Mouse (Mus musculus) ovary, postnatal 10 days (tissue): ENCODE data around the gene Atp6v0d1.

Experiments
- DNase-seq: peaks from one replicate; pipeline ENCODE4 v3.0.0; 2022; ENCODE audit warnings: low spot score

Gene Atp6v0d1

GRCm38 (mm10) chr8:105504617-105505016 lies 61.2 kb downstream of the Atp6v0d1 start:
- no peak for DNase-seq

GRCm38 (mm10) chr8:105499787-105500186 lies 66.1 kb downstream of the Atp6v0d1 start:
- DNase-seq, result no peak

GRCm38 (mm10) chr8:105496439-105497180 lies 69.2 kb downstream of the Atp6v0d1 start, which contains the start of gene Zdhhc1:
TSS of gene Zdhhc1 (minus strand) at chr8:105496902.
- peak; percentile 88 for DNase-seq

DNA sequence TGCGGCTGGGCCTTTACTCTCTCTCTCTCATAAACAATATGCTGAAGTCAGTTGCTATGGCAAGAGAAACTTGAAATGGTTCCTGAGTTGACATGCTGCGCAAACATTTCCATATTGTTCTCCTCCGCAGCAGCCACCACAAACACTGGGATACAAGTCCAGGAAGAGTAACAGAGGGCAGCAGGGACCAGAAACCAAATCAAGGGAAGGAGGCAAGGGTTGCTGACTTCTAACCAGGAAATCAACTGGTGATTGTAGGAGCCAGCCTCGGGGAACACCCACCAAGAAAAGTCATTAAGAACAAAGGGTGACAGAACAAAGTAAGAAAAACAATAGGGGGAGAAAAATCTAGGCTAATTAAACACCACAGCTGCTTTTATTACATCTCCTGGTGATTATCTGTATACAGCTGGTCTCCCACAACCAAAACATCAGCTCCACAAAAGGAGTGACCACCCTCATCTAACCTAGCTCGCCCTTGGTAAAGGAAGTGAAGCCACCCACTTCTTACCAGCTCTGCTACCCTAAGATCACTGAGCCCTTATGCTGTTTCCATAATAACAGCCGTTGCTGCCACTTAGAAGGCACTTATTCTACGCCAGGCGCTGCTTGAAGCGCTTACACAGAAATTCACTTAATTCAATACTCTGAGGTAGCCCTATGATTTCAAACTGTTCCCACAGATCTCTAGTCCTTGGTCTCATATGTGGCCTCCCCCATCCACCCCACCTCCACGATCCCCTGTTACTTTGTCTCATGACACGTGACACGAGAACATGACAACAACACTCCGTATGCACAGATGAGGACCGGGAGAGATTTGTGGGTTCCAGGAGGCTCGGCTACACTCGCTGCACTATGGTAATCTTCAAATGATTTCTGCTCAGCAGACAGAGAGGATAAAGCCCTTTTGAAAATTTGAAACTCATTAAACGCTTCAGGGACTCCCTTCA lies 70.2 kb downstream of the Atp6v0d1 start:
- no peak for DNase-seq

DNA sequence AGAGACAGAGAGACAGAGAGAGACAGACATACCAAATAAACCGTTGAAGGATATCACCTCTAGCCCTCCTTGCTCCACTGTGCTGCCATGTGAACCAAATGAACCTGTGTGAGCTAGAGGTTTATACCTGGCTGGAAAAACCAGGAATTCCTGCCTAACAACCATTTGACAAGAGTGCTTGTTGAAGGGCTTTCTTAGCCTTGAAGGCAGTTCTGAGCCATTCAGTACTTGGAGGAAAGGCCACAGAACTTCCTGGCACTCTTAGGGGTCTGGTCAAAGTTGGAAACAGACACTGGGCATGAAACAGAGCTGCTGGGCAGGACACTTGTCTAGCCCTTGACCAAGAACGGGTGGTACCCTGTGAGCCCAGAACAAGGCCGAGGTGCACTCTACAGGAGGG lies 71.3 kb downstream of the Atp6v0d1 start:
- no peak for DNase-seq

- DNase-seq, result no peak
These were observed 72.4 kb downstream of the Atp6v0d1 start for GRCm38 (mm10) chr8:105493495-105493894.

DNA sequence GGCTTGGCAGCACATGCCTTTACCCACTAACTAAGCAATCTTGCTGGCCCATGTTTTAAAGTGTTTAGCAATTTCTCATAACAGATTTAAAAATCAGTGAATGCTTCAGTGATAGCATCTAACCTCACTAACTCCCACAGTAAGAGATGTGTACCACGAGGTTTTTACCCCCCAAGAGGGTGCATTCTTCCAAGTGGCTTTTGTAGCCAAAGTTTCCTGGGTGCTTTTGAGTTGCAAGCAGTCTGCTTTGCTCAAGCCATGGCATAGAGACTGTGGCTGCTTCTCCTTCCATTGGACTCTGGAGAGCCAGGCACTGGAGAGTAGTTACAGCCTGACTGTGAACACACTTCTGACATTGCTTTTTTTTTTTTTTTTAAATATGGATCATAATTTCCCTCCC lies 76.6 kb downstream of the Atp6v0d1 start:
- DNase-seq, result no peak

DNA sequence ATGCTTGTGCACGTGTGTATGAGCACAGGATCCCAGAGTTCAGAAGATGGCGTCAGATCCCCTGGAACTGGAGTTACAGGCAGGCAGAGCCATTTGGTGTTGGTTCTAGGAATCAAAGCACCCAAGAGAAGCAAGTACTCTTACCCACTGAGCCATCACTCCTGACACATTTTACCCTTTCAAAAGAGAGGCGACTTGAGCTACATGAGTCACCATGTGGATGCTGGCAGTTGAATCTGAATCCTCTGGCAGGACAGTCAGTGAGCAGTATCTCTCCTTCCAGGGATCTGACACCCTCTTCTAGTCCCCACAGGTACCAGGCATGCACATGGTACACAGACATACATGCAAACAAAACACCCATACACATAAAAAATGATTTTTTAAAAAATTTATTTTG lies 77.8 kb downstream of the Atp6v0d1 start:
- no peak for DNase-seq

GRCm38 (mm10) chr8:105484392-105484791 lies 81.5 kb downstream of the Atp6v0d1 start:
- no peak for DNase-seq

DNA sequence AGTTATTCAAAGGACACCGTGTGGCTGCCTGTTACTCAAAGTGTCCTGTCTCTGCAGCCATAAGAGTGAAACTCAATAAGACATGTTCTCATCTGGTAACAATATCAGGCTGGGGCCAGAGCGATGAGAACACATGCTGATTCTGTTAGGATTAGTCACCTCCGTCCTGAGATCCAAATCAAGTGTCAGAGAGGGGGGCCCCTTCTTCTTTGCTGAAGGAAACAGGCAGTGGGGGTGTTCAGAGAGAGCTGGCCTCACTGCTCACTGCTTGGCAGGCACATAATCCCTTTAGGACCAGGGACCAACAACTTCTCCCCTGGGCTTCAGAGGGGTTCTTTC lies 81.8 kb downstream of the Atp6v0d1 start:
- DNase-seq, result no peak

GRCm38 (mm10) chr8:105483212-105484029 lies 82.4 kb downstream of the Atp6v0d1 start:
- DNase-seq, result no peak

GRCm38 (mm10) chr8:105482123-105482522 lies 83.7 kb downstream of the Atp6v0d1 start:
- no peak for DNase-seq

GRCm38 (mm10) chr8:105481453-105481852 lies 84.4 kb downstream of the Atp6v0d1 start:
- DNase-seq, result no peak

DNA sequence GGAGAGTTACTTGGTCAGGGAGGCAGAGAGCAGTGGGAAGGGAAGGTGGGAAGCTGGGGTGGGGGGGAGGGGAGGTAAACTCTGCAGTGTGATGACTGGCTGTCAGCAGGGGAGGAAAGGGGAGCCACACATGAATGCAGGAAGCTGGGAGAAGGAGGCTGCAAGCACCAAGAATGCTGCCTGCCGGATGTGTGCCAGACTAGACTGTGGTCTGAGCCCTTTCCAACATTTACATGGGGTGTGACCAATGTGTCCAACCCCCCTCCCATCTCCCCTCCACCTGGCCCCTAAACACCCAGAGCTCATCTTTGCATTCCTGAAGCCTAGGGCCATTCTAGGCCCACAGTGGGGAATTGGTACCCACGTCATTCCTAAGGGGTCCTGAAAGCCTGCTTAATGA lies 84.8 kb downstream of the Atp6v0d1 start:
- DNase-seq, result no peak

DNA sequence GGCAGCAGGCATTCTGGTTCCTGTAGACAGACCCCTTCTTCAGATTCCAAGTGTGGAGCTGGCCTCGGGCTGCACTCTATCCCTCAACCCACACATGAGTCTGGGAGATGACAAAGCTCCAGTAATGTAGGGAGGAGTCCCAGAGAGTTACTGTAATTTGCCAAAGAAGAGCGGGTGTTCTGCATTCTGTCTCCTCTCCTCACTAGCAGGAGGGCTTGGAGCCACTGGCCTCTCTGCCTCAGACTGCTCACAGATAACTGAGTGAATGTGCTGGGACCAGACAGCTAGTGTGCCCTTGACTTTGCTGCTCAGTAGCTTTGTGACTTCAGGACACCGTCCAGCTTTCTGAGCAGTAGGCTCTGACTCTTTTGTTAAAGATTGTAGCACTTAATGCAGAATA lies 88.1 kb downstream of the Atp6v0d1 start:
- DNase-seq, result no peak

GRCm38 (mm10) chr8:105476628-105477413 lies 89.0 kb downstream of the Atp6v0d1 start:
- no peak for DNase-seq

DNA sequence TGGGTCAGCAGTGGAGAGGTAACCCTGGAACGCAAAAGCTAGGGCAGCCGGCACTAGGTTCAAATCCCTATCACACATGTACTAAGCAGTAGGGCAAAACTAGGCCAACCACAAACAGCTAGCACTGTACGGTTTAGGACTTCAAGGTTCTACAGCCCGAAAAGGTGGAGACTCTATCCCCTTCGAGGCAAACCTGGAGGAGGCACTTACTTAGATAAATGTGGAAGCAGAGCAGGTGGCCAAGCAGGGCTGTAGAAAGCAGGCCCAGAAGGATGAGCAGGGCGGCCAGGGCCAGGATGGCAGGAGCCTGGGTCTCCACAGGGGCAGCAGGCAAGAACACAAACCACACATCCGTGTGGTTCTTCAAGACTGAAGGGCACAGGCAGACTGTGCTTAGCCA lies 89.7 kb downstream of the Atp6v0d1 start:
- no peak for DNase-seq

- DNase-seq, result no peak
These were observed 90.1 kb downstream of the Atp6v0d1 start for GRCm38 (mm10) chr8:105475742-105476141.

- no peak for DNase-seq
These were observed 90.6 kb downstream of the Atp6v0d1 start for GRCm38 (mm10) chr8:105475254-105475653.

GRCm38 (mm10) chr8:105474680-105475079 lies 91.2 kb downstream of the Atp6v0d1 start:
- DNase-seq, result no peak
